Mouse (Mus musculus): ENCODE results near the gene Zfp1. TPM values are rescaled to one million over a fixed set of nuclear protein-coding genes. Genes with fewer than 3 reads are reported as not detected.

Gene Zfp1
- polyA plus RNA-seq, 1 experiment from 2014 or later: 26.9 TPM

GRCm38 (mm10) chr8:111613181-111613580, 30.0 kb upstream of the Zfp1 start:
- Histone ChIP-seq H3K4me2 (no peak overlapping the region), H3K36me3 (0 out of 2 replicates have a peak, but pooled peaks cover 3% of the 10 kb centered on the region), H3K4me1 (peaks cover 8% of the 10 kb centered on the region; the same call in 1 of the 2 replicates), H3K27ac (replicated peaks) (no peak overlapping the region), H3K4me3 (replicated peaks) (no peak overlapping the region), H3K9me3 (replicated peaks) (no peaks in the 10 kb centered on the region), H3K27me3 (replicated peaks) (no peaks in the 10 kb centered on the region), H3K9ac (replicated peaks) (no peak overlapping the region)
- ATAC-seq (ENCODE audit: low FRiP score): no peak
- 75% methylated on average over 5 of the region's 5 CpGs for WGBS

- no peaks in the 10 kb centered on the region for H3K27me3 ChIP-seq (replicated peaks)
- H3K4me2 ChIP-seq: no peak overlapping the region
- H3K9ac ChIP-seq (replicated peaks): no peak overlapping the region
- no peak for ATAC-seq (ENCODE audit: low FRiP score)
- no peaks in the 10 kb centered on the region for H3K9me3 ChIP-seq (replicated peaks)
- peaks cover 8% of the 10 kb centered on the region; the same call in 1 of the 2 replicates for H3K4me1 ChIP-seq
- no peak overlapping the region for H3K27ac ChIP-seq (replicated peaks)
- no peak overlapping the region for H3K4me3 ChIP-seq (replicated peaks)
- 88% methylated on average over 6 of the region's 6 CpGs for WGBS
- H3K36me3 ChIP-seq: peaks cover 7% of the 10 kb centered on the region; the same call in 1 of the 2 replicates
Measured at GRCm38 (mm10) chr8:111614786-111615701, 28.2 kb upstream of the Zfp1 start.

- Histone ChIP-seq H3K27me3 (replicated peaks) (no peaks in the 10 kb centered on the region), H3K9ac (replicated peaks) (no peak overlapping the region), H3K4me3 (replicated peaks) (no peak overlapping the region), H3K4me2 (no peak overlapping the region), H3K9me3 (replicated peaks) (no peaks in the 10 kb centered on the region), H3K27ac (replicated peaks) (no peak overlapping the region), H3K4me1 (peaks cover 13% of the 10 kb centered on the region; the same call in 1 of the 2 replicates), H3K36me3 (peaks cover 22% of the 10 kb centered on the region; the same call in 1 of the 2 replicates)
- 55% methylated on average over 6 of the region's 6 CpGs for WGBS
- no peak for ATAC-seq (ENCODE audit: low FRiP score)
Measured at GRCm38 (mm10) chr8:111617812-111618211, 25.4 kb upstream of the Zfp1 start.

- no peak for ATAC-seq (ENCODE audit: low FRiP score)
- H3K4me2 ChIP-seq: no peak overlapping the region
- 94% methylated on average over 4 of the region's 4 CpGs for WGBS
- H3K9ac ChIP-seq (replicated peaks): no peak overlapping the region
- H3K27ac ChIP-seq (replicated peaks): no peak overlapping the region
- peaks cover 22% of the 10 kb centered on the region; the same call in 1 of the 2 replicates for H3K36me3 ChIP-seq
- H3K4me1 ChIP-seq: peaks cover 13% of the 10 kb centered on the region; the same call in 1 of the 2 replicates
- no peaks in the 10 kb centered on the region for H3K9me3 ChIP-seq (replicated peaks)
- H3K27me3 ChIP-seq (replicated peaks): no peaks in the 10 kb centered on the region
- no peak overlapping the region for H3K4me3 ChIP-seq (replicated peaks)
Measured at GRCm38 (mm10) chr8:111618273-111618672, 24.9 kb upstream of the Zfp1 start.

GRCm38 (mm10) chr8:111619936-111620335, 23.3 kb upstream of the Zfp1 start:
- WGBS: 79% methylated on average over 1 of the region's 1 CpGs
- Histone ChIP-seq H3K4me2 (no peak overlapping the region), H3K27ac (replicated peaks) (no peak overlapping the region), H3K27me3 (replicated peaks) (no peaks in the 10 kb centered on the region), H3K9me3 (replicated peaks) (no peaks in the 10 kb centered on the region), H3K4me1 (peaks cover 18% of the 10 kb centered on the region; the same call in 1 of the 2 replicates), H3K9ac (replicated peaks) (no peak overlapping the region), H3K36me3 (peaks cover 22% of the 10 kb centered on the region; the same call in 1 of the 2 replicates), H3K4me3 (replicated peaks) (no peak overlapping the region)
- no peak for ATAC-seq (ENCODE audit: low FRiP score)

- no peak for ATAC-seq (ENCODE audit: low FRiP score)
- Histone ChIP-seq H3K4me1 (0 out of 2 replicates have a peak, but pooled peaks cover 10% of the 10 kb centered on the region), H3K9me3 (replicated peaks) (no peaks in the 10 kb centered on the region), H3K36me3 (peaks cover 22% of the 10 kb centered on the region; the same call in 1 of the 2 replicates), H3K27me3 (replicated peaks) (no peaks in the 10 kb centered on the region), H3K9ac (replicated peaks) (no peak overlapping the region), H3K4me3 (replicated peaks) (no peak overlapping the region), H3K4me2 (no peak overlapping the region), H3K27ac (replicated peaks) (0 out of 2 replicates have a peak overlapping the region, but pooled peaks have one; percentile 7)
- 59% methylated on average over 3 of the region's 3 CpGs for WGBS
Measured at GRCm38 (mm10) chr8:111622104-111622503, 21.1 kb upstream of the Zfp1 start.

- Histone ChIP-seq H3K27me3 (replicated peaks) (no peaks in the 10 kb centered on the region), H3K4me1 (0 out of 2 replicates have a peak, but pooled peaks cover 10% of the 10 kb centered on the region), H3K27ac (replicated peaks) (0 out of 2 replicates have a peak overlapping the region, but pooled peaks have one; percentile 7), H3K9ac (replicated peaks) (no peak overlapping the region), H3K9me3 (replicated peaks) (no peaks in the 10 kb centered on the region), H3K36me3 (peaks cover 22% of the 10 kb centered on the region; the same call in 1 of the 2 replicates), H3K4me2 (no peak overlapping the region), H3K4me3 (replicated peaks) (no peak overlapping the region)
- ATAC-seq (ENCODE audit: low FRiP score): no peak
- WGBS: 65% methylated on average over 10 of the region's 10 CpGs
Measured at GRCm38 (mm10) chr8:111622553-111622952, 20.6 kb upstream of the Zfp1 start.

GRCm38 (mm10) chr8:111624081-111624852, 18.9 kb upstream of the Zfp1 start:
- H3K4me3 ChIP-seq (replicated peaks): no peak overlapping the region
- WGBS: 82% methylated on average over 12 of the region's 12 CpGs

GRCm38 (mm10) chr8:111624853-111625221, 18.4 kb upstream of the Zfp1 start:
- Histone ChIP-seq H3K27ac (replicated peaks) (no peak overlapping the region), H3K9ac (replicated peaks) (no peak overlapping the region), H3K36me3 (peaks cover 21% of the 10 kb centered on the region; the same call in 1 of the 2 replicates), H3K9me3 (replicated peaks) (no peaks in the 10 kb centered on the region), H3K4me3 (replicated peaks) (no peak overlapping the region), H3K27me3 (replicated peaks) (no peaks in the 10 kb centered on the region), H3K4me2 (no peak overlapping the region), H3K4me1 (peaks cover 13% of the 10 kb centered on the region)
- no peak for ATAC-seq (ENCODE audit: low FRiP score)
- 92% methylated on average over 10 of the region's 10 CpGs for WGBS

More at GRCm38 (mm10) chr8:111624081-111624852, 18.9 kb upstream of the Zfp1 start:
- no peak for ATAC-seq (ENCODE audit: low FRiP score)
- H3K4me2 ChIP-seq: no peak overlapping the region
- H3K27ac ChIP-seq (replicated peaks): no peak overlapping the region
- H3K9ac ChIP-seq (replicated peaks): no peak overlapping the region
- H3K36me3 ChIP-seq: peaks cover 22% of the 10 kb centered on the region; the same call in 1 of the 2 replicates
- no peaks in the 10 kb centered on the region for H3K9me3 ChIP-seq (replicated peaks)
- H3K4me1 ChIP-seq: 0 out of 2 replicates have a peak, but pooled peaks cover 10% of the 10 kb centered on the region
- no peaks in the 10 kb centered on the region for H3K27me3 ChIP-seq (replicated peaks)

GRCm38 (mm10) chr8:111625694-111626527, 17.3 kb upstream of the Zfp1 start:
- H3K27me3 ChIP-seq (replicated peaks): no peaks in the 10 kb centered on the region
- no peak overlapping the region for H3K4me3 ChIP-seq (replicated peaks)
- peaks cover 20% of the 10 kb centered on the region for H3K4me1 ChIP-seq
- H3K27ac ChIP-seq (replicated peaks): no peak overlapping the region
- no peaks in the 10 kb centered on the region for H3K9me3 ChIP-seq (replicated peaks)
- 34% methylated on average over 6 of the region's 6 CpGs for WGBS
- peaks cover 14% of the 10 kb centered on the region; the same call in 1 of the 2 replicates for H3K36me3 ChIP-seq
- H3K9ac ChIP-seq (replicated peaks): no peak overlapping the region
- H3K4me2 ChIP-seq: no peak overlapping the region
- no peak for ATAC-seq (ENCODE audit: low FRiP score)

- Histone ChIP-seq H3K4me3 (replicated peaks) (no peak overlapping the region), H3K27me3 (replicated peaks) (no peaks in the 10 kb centered on the region), H3K4me2 (no peak overlapping the region), H3K9me3 (replicated peaks) (no peaks in the 10 kb centered on the region), H3K36me3 (peaks cover 10% of the 10 kb centered on the region; the same call in 1 of the 2 replicates), H3K4me1 (peaks cover 20% of the 10 kb centered on the region), H3K27ac (replicated peaks) (no peak overlapping the region), H3K9ac (replicated peaks) (no peak overlapping the region)
- ATAC-seq (ENCODE audit: low FRiP score): no peak
- 83% methylated on average over 8 of the region's 8 CpGs for WGBS
Measured at GRCm38 (mm10) chr8:111626528-111626820, 16.7 kb upstream of the Zfp1 start.

All from neural tube, embryonic 15.5 days (tissue).